ENCODE assay signal across 16 mouse cellular contexts in the genomic region with DNA sequence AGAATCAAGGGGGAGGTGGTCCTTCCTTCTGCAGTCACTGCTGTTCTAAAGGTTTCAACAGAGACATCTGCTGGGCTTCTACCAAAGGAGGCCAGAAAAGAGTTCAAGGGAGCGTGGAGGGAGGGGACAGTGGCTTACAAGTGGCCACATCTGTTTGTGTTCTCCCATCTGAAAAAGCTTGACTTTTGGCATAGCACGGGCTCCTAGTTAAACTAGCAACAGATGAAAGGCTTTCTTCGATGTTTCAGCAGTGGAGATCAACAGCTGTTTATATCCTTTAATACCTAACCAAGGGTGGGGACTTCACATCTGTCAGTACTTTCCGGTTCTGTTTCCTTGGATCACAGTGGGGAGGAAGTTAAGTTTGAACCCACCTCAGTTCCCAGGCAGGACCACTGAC.
DNase-seq lines count a peak whose midpoint lies in the region; ATAC-seq and TF ChIP-seq lines count a peak whose summit lies in the region.
"Had no signal": no experiment of that assay in that cellular context is flagged by ENCODE, and none has a peak within 500 bp of the region (broad histone marks: within the 10 kb centered on the region; RNA-seq: fewer than 3 reads in every experiment).

No protein-coding gene starts in this region.

- DNase-seq in embryo, embryonic 10 days (ENCODE audit: low spot score) = peak; percentile 24
- no peak for DNase-seq in embryo, embryonic 9.5 days (ENCODE audit: extremely low spot score)
- DNase-seq in embryonic facial prominence, embryonic 11.5 days (ENCODE audit: low spot score) = peak; percentile 59
- no peak for DNase-seq in frontal cortex, postnatal 14 days (ENCODE audit: low spot score in 2 of 2)
- no peak for DNase-seq in kidney, adult 11 months
- DNase-seq: cerebellum, adult 9-11 months; kidney, postnatal 10 days; thymus, postnatal 4 days had no signal

- 55% methylated on average over 4 of the region's 4 CpGs for WGBS in intestine, embryonic 16.5 days
- WGBS in intestine, postnatal 0 days = 47% methylated on average over 4 of the region's 4 CpGs
- 40% methylated on average over 4 of the region's 4 CpGs for WGBS in embryonic facial prominence, embryonic 11.5 days
- WGBS in limb, embryonic 15.5 days = 26% methylated on average over 4 of the region's 4 CpGs

- ATAC-seq in intestine, embryonic 16.5 days = no peak
- ATAC-seq in intestine, postnatal 0 days = no peak
- ATAC-seq in embryonic facial prominence, embryonic 11.5 days (replicated peaks; ENCODE audit: insufficient number of reproducible peaks, low FRiP score, low TSS enrichment, low read depth) = no peak
- no peak for ATAC-seq in limb, embryonic 15.5 days (ENCODE audit: insufficient number of reproducible peaks, low FRiP score, low TSS enrichment, low read depth)
- ATAC-seq: activated CD4-positive, CD25-positive, alpha-beta regulatory T cell, adult 4 months; hindbrain, postnatal 0 days; liver, embryonic 12.5 days; midbrain, embryonic 15.5 days had no signal

- H3K36me3 ChIP-seq in intestine, embryonic 16.5 days (ENCODE audit: control insufficient read depth, insufficient read depth, low read length) = no peaks in the 10 kb centered on the region
- no peaks in the 10 kb centered on the region for H3K36me3 ChIP-seq in intestine, postnatal 0 days (ENCODE audit: control insufficient read depth, insufficient read depth)
- no peaks in the 10 kb centered on the region for H3K36me3 ChIP-seq in embryonic facial prominence, embryonic 11.5 days (replicated peaks; ENCODE audit: control insufficient read depth, insufficient read depth, low read depth, low read length)
- H3K36me3 ChIP-seq in limb, embryonic 15.5 days = no peaks in the 10 kb centered on the region
- H3K36me3 ChIP-seq: forebrain, embryonic 12.5 days; liver, embryonic 12.5 days; midbrain, embryonic 15.5 days had no signal

- peaks cover 12% of the 10 kb centered on the region for H3K4me1 ChIP-seq in intestine, embryonic 16.5 days (ENCODE audit: control insufficient read depth, insufficient read depth, low read length)
- H3K4me1 ChIP-seq in intestine, postnatal 0 days (replicated peaks; ENCODE audit: control insufficient read depth, insufficient read depth, low read length) = peaks cover 6% of the 10 kb centered on the region; the same call in 1 of the 2 replicates
- H3K4me1 ChIP-seq in embryonic facial prominence, embryonic 11.5 days (ENCODE audit: control insufficient read depth, insufficient read depth, low read length) = peaks cover 3% of the 10 kb centered on the region
- peaks cover 12% of the 10 kb centered on the region for H3K4me1 ChIP-seq in limb, embryonic 15.5 days
- H3K4me1 ChIP-seq: liver, embryonic 12.5 days had no signal

- 0 out of 2 replicates have a peak overlapping the region, but pooled peaks have one; percentile 26 for H3K27ac ChIP-seq in intestine, embryonic 16.5 days (ENCODE audit: low read length)
- no peak overlapping the region for H3K27ac ChIP-seq in intestine, postnatal 0 days (ENCODE audit: low read depth, low read length)
- no peak overlapping the region for H3K27ac ChIP-seq in embryonic facial prominence, embryonic 11.5 days (replicated peaks; ENCODE audit: low read depth, low read length)
- peak overlapping the region; percentile 30 for H3K27ac ChIP-seq in limb, embryonic 15.5 days
- H3K27ac ChIP-seq: forebrain, embryonic 12.5 days; hindbrain, postnatal 0 days; liver, embryonic 12.5 days; midbrain, embryonic 15.5 days had no signal

- H3K27me3 ChIP-seq in intestine, embryonic 16.5 days (replicated peaks; ENCODE audit: control insufficient read depth, insufficient read depth, low read length) = no peaks in the 10 kb centered on the region
- H3K27me3 ChIP-seq in intestine, postnatal 0 days (replicated peaks; ENCODE audit: control insufficient read depth, insufficient read depth, low read length) = no peaks in the 10 kb centered on the region
- H3K27me3 ChIP-seq in embryonic facial prominence, embryonic 11.5 days (ENCODE audit: control insufficient read depth, insufficient read depth, low read length) = no peaks in the 10 kb centered on the region
- no peaks in the 10 kb centered on the region for H3K27me3 ChIP-seq in limb, embryonic 15.5 days
- H3K27me3 ChIP-seq: forebrain, embryonic 12.5 days; liver, embryonic 12.5 days; midbrain, embryonic 15.5 days had no signal

- H3K4me3 ChIP-seq in intestine, embryonic 16.5 days (ENCODE audit: low read length) = no peak overlapping the region
- no peak overlapping the region for H3K4me3 ChIP-seq in intestine, postnatal 0 days (ENCODE audit: low read depth, low read length)
- H3K4me3 ChIP-seq in embryonic facial prominence, embryonic 11.5 days (ENCODE audit: low read depth, low read length) = no peak overlapping the region
- H3K4me3 ChIP-seq in limb, embryonic 15.5 days = no peak overlapping the region
- H3K4me3 ChIP-seq: forebrain, embryonic 12.5 days; liver, embryonic 12.5 days; midbrain, embryonic 15.5 days had no signal

- no peaks in the 10 kb centered on the region for H3K9me3 ChIP-seq in intestine, embryonic 16.5 days (ENCODE audit: control insufficient read depth, low read length)
- H3K9me3 ChIP-seq in intestine, postnatal 0 days (ENCODE audit: control insufficient read depth) = no peaks in the 10 kb centered on the region
- no peaks in the 10 kb centered on the region for H3K9me3 ChIP-seq in embryonic facial prominence, embryonic 11.5 days (replicated peaks; ENCODE audit: control insufficient read depth, low read length)
- no peaks in the 10 kb centered on the region for H3K9me3 ChIP-seq in limb, embryonic 15.5 days
- H3K9me3 ChIP-seq: forebrain, embryonic 12.5 days; liver, embryonic 12.5 days; midbrain, embryonic 15.5 days had no signal

- no peak for TF ChIP-seq CTCF in intestine, postnatal 0 days (IDR thresholded peaks at IDR 0.05; ENCODE audit: low read depth)

- no peak overlapping the region for H3K4me2 ChIP-seq in intestine, embryonic 16.5 days (ENCODE audit: low read depth, low read length)
- no peak overlapping the region for H3K4me2 ChIP-seq in intestine, postnatal 0 days (replicated peaks; ENCODE audit: low read depth)
- no peak overlapping the region for H3K4me2 ChIP-seq in embryonic facial prominence, embryonic 11.5 days (ENCODE audit: low read depth, low read length)
- no peak overlapping the region for H3K4me2 ChIP-seq in limb, embryonic 15.5 days
- H3K4me2 ChIP-seq: forebrain, embryonic 12.5 days; liver, embryonic 12.5 days; midbrain, embryonic 15.5 days had no signal

- no peak overlapping the region for H3K9ac ChIP-seq in intestine, embryonic 16.5 days (ENCODE audit: low read depth, low read length)
- no peak overlapping the region for H3K9ac ChIP-seq in intestine, postnatal 0 days (ENCODE audit: low read depth, low read length)
- H3K9ac ChIP-seq in embryonic facial prominence, embryonic 11.5 days (replicated peaks; ENCODE audit: low read length) = no peak overlapping the region
- H3K9ac ChIP-seq in limb, embryonic 15.5 days = no peak overlapping the region
- H3K9ac ChIP-seq: forebrain, embryonic 12.5 days; liver, embryonic 12.5 days; midbrain, embryonic 15.5 days had no signal

Comparison
In these comparisons a context has a peak if more than half of its experiments do, and no peak if none do; other contexts are left out.
1. DNase-seq: peak in embryo, embryonic 10 days (single experiment) and embryonic facial prominence, embryonic 11.5 days (single experiment); none in embryo, embryonic 9.5 days (single experiment), frontal cortex, postnatal 14 days (0 of 2) and kidney, adult 11 months (single experiment).
2. H3K27ac ChIP-seq: peak in intestine, embryonic 16.5 days (single experiment) and limb, embryonic 15.5 days (single experiment); none in intestine, postnatal 0 days (single experiment) and embryonic facial prominence, embryonic 11.5 days (single experiment).